Mouse (Mus musculus): ENCODE measurements at regions not wholly inside any gene's neighbourhood (a gene's known extent, or its start where the extent isn't known, plus 50 kb on each side); places are given as distances from the start of the nearest gene placed in this dataset.

- Histone ChIP-seq H3K27me3 (ENCODE audit: control insufficient read depth, insufficient read depth, insufficient read length) (no peaks in the 10 kb centered on the region), H3K79me3 (ENCODE audit: low read depth) (no peaks in the 10 kb centered on the region), H3K4me3 (ENCODE audit: insufficient read depth, poor library complexity, severe bottlenecking) (no peak overlapping the region), H3K36me3 (ENCODE audit: control insufficient read depth, insufficient read depth) (no peaks in the 10 kb centered on the region), H3K79me2 (ENCODE audit: control insufficient read depth, insufficient read depth) (no peaks in the 10 kb centered on the region), H3ac (ENCODE audit: control insufficient read depth, insufficient read length, low read depth) (no peak overlapping the region)
- TF ChIP-seq MYOD1 (IDR thresholded peaks at IDR 0.05; ENCODE audit: control insufficient read depth, insufficient read length, low read depth): no peak
- TF ChIP-seq MYOG (IDR thresholded peaks at IDR 0.05; ENCODE audit: control insufficient read depth, extremely low read depth, insufficient read length): no peak
- TF ChIP-seq MAX (IDR thresholded peaks at IDR 0.05): no peak
- TF ChIP-seq FOSL1 (IDR thresholded peaks at IDR 0.05; ENCODE audit: insufficient read depth, low read length, poor library complexity, severe bottlenecking): no peak
- no peak for TF ChIP-seq CTCF (IDR thresholded peaks at IDR 0.05; ENCODE audit: control insufficient read depth, insufficient read depth, insufficient read length)
- no peak for TF ChIP-seq USF1 (IDR thresholded peaks at IDR 0.05; ENCODE audit: low read depth)
- TF ChIP-seq CEBPB (IDR thresholded peaks at IDR 0.05; ENCODE audit: low read depth): no peak
Observed at GRCm38 (mm10) chr4:99574021-99574531, 82.0 kb upstream of the Foxd3 start.

- H3K4me3 ChIP-seq (ENCODE audit: insufficient read depth, poor library complexity, severe bottlenecking): no peak overlapping the region
- H3K79me2 ChIP-seq (ENCODE audit: control insufficient read depth, insufficient read depth): no peaks in the 10 kb centered on the region
- H3ac ChIP-seq (ENCODE audit: control insufficient read depth, insufficient read length, low read depth): no peak overlapping the region
- H3K36me3 ChIP-seq (ENCODE audit: control insufficient read depth, insufficient read depth): no peaks in the 10 kb centered on the region
- no peaks in the 10 kb centered on the region for H3K27me3 ChIP-seq (ENCODE audit: control insufficient read depth, insufficient read depth, insufficient read length)
- no peak for TF ChIP-seq MYOG (IDR thresholded peaks at IDR 0.05; ENCODE audit: control insufficient read depth, extremely low read depth, insufficient read length)
- TF ChIP-seq USF1 (IDR thresholded peaks at IDR 0.05; ENCODE audit: low read depth): no peak
- TF ChIP-seq MYOD1 (IDR thresholded peaks at IDR 0.05; ENCODE audit: control insufficient read depth, insufficient read length, low read depth): no peak
- TF ChIP-seq CEBPB (IDR thresholded peaks at IDR 0.05; ENCODE audit: low read depth): no peak
- no peaks in the 10 kb centered on the region for H3K79me3 ChIP-seq (ENCODE audit: low read depth)
Observed at GRCm38 (mm10) chr4:99574984-99575383, 81.1 kb upstream of the Foxd3 start.

GRCm38 (mm10) chr4:99597781-99598180 lies 58.3 kb upstream of the Foxd3 start:
- no peak overlapping the region for H3ac ChIP-seq (ENCODE audit: control insufficient read depth, insufficient read length, low read depth)
- H3K36me3 ChIP-seq (ENCODE audit: control insufficient read depth, insufficient read depth): no peaks in the 10 kb centered on the region
- no peaks in the 10 kb centered on the region for H3K27me3 ChIP-seq (ENCODE audit: control insufficient read depth, insufficient read depth, insufficient read length)
- no peak overlapping the region for H3K4me3 ChIP-seq (ENCODE audit: insufficient read depth, poor library complexity, severe bottlenecking)
- H3K79me3 ChIP-seq (ENCODE audit: low read depth): no peaks in the 10 kb centered on the region
- TF ChIP-seq FOSL1 (IDR thresholded peaks at IDR 0.05; ENCODE audit: insufficient read depth, low read length, poor library complexity, severe bottlenecking): no peak
- TF ChIP-seq MYOD1 (IDR thresholded peaks at IDR 0.05; ENCODE audit: control insufficient read depth, insufficient read length, low read depth): no peak
- no peak for TF ChIP-seq CTCF (IDR thresholded peaks at IDR 0.05; ENCODE audit: control insufficient read depth, insufficient read depth, insufficient read length)
- no peak for TF ChIP-seq CEBPB (IDR thresholded peaks at IDR 0.05; ENCODE audit: low read depth)
- no peak for TF ChIP-seq MYOG (IDR thresholded peaks at IDR 0.05; ENCODE audit: control insufficient read depth, extremely low read depth, insufficient read length)
- TF ChIP-seq USF1 (IDR thresholded peaks at IDR 0.05; ENCODE audit: low read depth): no peak
- no peak for TF ChIP-seq MAX (IDR thresholded peaks at IDR 0.05)
- H3K79me2 ChIP-seq (ENCODE audit: control insufficient read depth, insufficient read depth): no peaks in the 10 kb centered on the region

GRCm38 (mm10) chr4:99600741-99601140 lies 55.4 kb upstream of the Foxd3 start:
- Histone ChIP-seq H3K79me3 (ENCODE audit: low read depth) (no peaks in the 10 kb centered on the region), H3K36me3 (ENCODE audit: control insufficient read depth, insufficient read depth) (no peaks in the 10 kb centered on the region), H3K4me3 (ENCODE audit: insufficient read depth, poor library complexity, severe bottlenecking) (no peak overlapping the region), H3K27me3 (ENCODE audit: control insufficient read depth, insufficient read depth, insufficient read length) (no peaks in the 10 kb centered on the region), H3K79me2 (ENCODE audit: control insufficient read depth, insufficient read depth) (no peaks in the 10 kb centered on the region), H3ac (ENCODE audit: control insufficient read depth, insufficient read length, low read depth) (no peak overlapping the region)
- no peak for TF ChIP-seq FOSL1 (IDR thresholded peaks at IDR 0.05; ENCODE audit: insufficient read depth, low read length, poor library complexity, severe bottlenecking)

GRCm38 (mm10) chr4:99601463-99601862 lies 54.6 kb upstream of the Foxd3 start:
- no peaks in the 10 kb centered on the region for H3K27me3 ChIP-seq (ENCODE audit: control insufficient read depth, insufficient read depth, insufficient read length)
- no peak overlapping the region for H3K4me3 ChIP-seq (ENCODE audit: insufficient read depth, poor library complexity, severe bottlenecking)
- H3ac ChIP-seq (ENCODE audit: control insufficient read depth, insufficient read length, low read depth): no peak overlapping the region
- TF ChIP-seq CEBPB (IDR thresholded peaks at IDR 0.05; ENCODE audit: low read depth): no peak
- TF ChIP-seq USF1 (IDR thresholded peaks at IDR 0.05; ENCODE audit: low read depth): no peak
- no peak for TF ChIP-seq FOSL1 (IDR thresholded peaks at IDR 0.05; ENCODE audit: insufficient read depth, low read length, poor library complexity, severe bottlenecking)
- no peak for TF ChIP-seq MYOG (IDR thresholded peaks at IDR 0.05; ENCODE audit: control insufficient read depth, extremely low read depth, insufficient read length)
- TF ChIP-seq CTCF (IDR thresholded peaks at IDR 0.05; ENCODE audit: control insufficient read depth, insufficient read depth, insufficient read length): no peak
- TF ChIP-seq MYOD1 (IDR thresholded peaks at IDR 0.05; ENCODE audit: control insufficient read depth, insufficient read length, low read depth): no peak
- H3K36me3 ChIP-seq (ENCODE audit: control insufficient read depth, insufficient read depth): no peaks in the 10 kb centered on the region
- no peaks in the 10 kb centered on the region for H3K79me2 ChIP-seq (ENCODE audit: control insufficient read depth, insufficient read depth)
- no peaks in the 10 kb centered on the region for H3K79me3 ChIP-seq (ENCODE audit: low read depth)
